Mouse (Mus musculus) limb, embryonic 15.5 days (tissue): Measurements from ENCODE around the gene Suz12. TPM values are rescaled to one million over a fixed set of nuclear protein-coding genes. Genes with fewer than 3 reads are reported as not detected.
"Not testable (repeated sequence)": the region's sequence is repeated elsewhere in the genome, so short reads cannot be mapped to it uniquely, and the experiment has no call there.

Experiments used
- ATAC-seq: fragments of 200-750 bp; cut with Nextera tagmentation; 2 replicates; pipeline ENCODE4 v1.8.0; 2017; ENCODE audit warnings: low read depth, moderate TSS enrichment; ENCODE audit not compliant: insufficient number of reproducible peaks, low FRiP score, low TSS enrichment
- H3K27ac ChIP-seq: fragments of 300-500 bp; sonication (generic); 2 replicates; pipeline ENCODE4 v1.5.1; 2015; ENCODE audit warnings: moderate library complexity, mild to moderate bottlenecking, inconsistent platforms
- H3K27me3 ChIP-seq: fragments of 300-500 bp; sonication (generic); 2 replicates; pipeline ENCODE4 v1.6.1; 2015; ENCODE audit warnings: inconsistent platforms
- H3K36me3 ChIP-seq: fragments of 300-500 bp; sonication (generic); 2 replicates; pipeline ENCODE4 v1.6.1; 2015; ENCODE audit warnings: inconsistent platforms
- H3K4me1 ChIP-seq: fragments of 300-500 bp; sonication (generic); 2 replicates; pipeline ENCODE4 v1.6.1; 2015; ENCODE audit warnings: inconsistent platforms
- H3K4me2 ChIP-seq: fragments of 300-500 bp; sonication (generic); 2 replicates; pipeline ENCODE4 v1.6.1; 2015; ENCODE audit warnings: mild to moderate bottlenecking, inconsistent platforms
- H3K4me3 ChIP-seq: fragments of 300-500 bp; sonication (generic); 2 replicates; pipeline ENCODE4 v1.5.1; 2015; ENCODE audit warnings: mild to moderate bottlenecking, inconsistent platforms
- H3K9ac ChIP-seq: fragments of 300-500 bp; sonication (generic); 2 replicates; pipeline ENCODE4 v1.6.1; 2015; ENCODE audit warnings: inconsistent platforms
- H3K9me3 ChIP-seq: fragments of 300-500 bp; sonication (generic); 2 replicates; pipeline ENCODE4 v1.6.1; 2016; ENCODE audit warnings: inconsistent platforms
- WGBS: fragments of 180-500 bp; shearing (Covaris S2); methylation state at CpG from one replicate; pipeline ENCODE4 v1.1.7; 2015; 5-methylcytosine and 5-hydroxymethylcytosine counted together
- polyA plus RNA-seq: library from polyadenylated mRNA; unstranded; fragments of >200 nt; fragmentation: Nextera tagmentation; extraction: Ambion mirVana; gene quantifications from 2 replicates; pipeline ENCODE4 v1.2.1, GENCODE M21; 2015

Gene Suz12
- polyA plus RNA-seq, 1 experiment from 2014 or later: 17.3 TPM

- Histone ChIP-seq H3K9me3 (no peaks in the 10 kb centered on the region), H3K4me3 (no peak overlapping the region), H3K4me1 (no peaks in the 10 kb centered on the region), H3K36me3 (peaks cover 69% of the 10 kb centered on the region), H3K9ac (no peak overlapping the region), H3K27ac (no peak overlapping the region), H3K4me2 (no peak overlapping the region), H3K27me3 (no peaks in the 10 kb centered on the region)
- no peak for ATAC-seq
- WGBS: 87% methylated on average over 5 of the region's 5 CpGs
These were observed 60.3 kb downstream of the Suz12 start for GRCm38 (mm10) chr11:80053171-80053570.

GRCm38 (mm10) chr11:80054659-80055058 is 61.8 kb downstream of the Suz12 start:
- no peak for ATAC-seq
- H3K36me3 ChIP-seq: peaks cover 64% of the 10 kb centered on the region

GRCm38 (mm10) chr11:80056141-80056540 is 63.2 kb downstream of the Suz12 start:
- H3K36me3 ChIP-seq: peaks cover 67% of the 10 kb centered on the region
- WGBS: 92% methylated on average over 9 of the region's 9 CpGs
- no peak for ATAC-seq

More at GRCm38 (mm10) chr11:80054659-80055058, 61.8 kb downstream of the Suz12 start:
- Histone ChIP-seq H3K4me2 (no peak overlapping the region), H3K27me3 (no peaks in the 10 kb centered on the region), H3K9me3 (no peaks in the 10 kb centered on the region), H3K27ac (no peak overlapping the region), H3K4me3 (no peak overlapping the region), H3K9ac (no peak overlapping the region), H3K4me1 (no peaks in the 10 kb centered on the region)
- 78% methylated on average over 4 of the region's 4 CpGs for WGBS

GRCm38 (mm10) chr11:80062159-80062558 is 69.3 kb downstream of the Suz12 start:
- Histone ChIP-seq H3K9me3 (no peaks in the 10 kb centered on the region), H3K4me2 (no peak overlapping the region), H3K9ac (no peak overlapping the region), H3K4me1 (no peaks in the 10 kb centered on the region), H3K36me3 (peaks cover 35% of the 10 kb centered on the region), H3K27me3 (no peaks in the 10 kb centered on the region), H3K27ac (0 out of 2 replicates have a peak overlapping the region, but pooled peaks have one; percentile 47), H3K4me3 (no peak overlapping the region)
- 71% methylated on average over 4 of the region's 4 CpGs for WGBS
- no peak for ATAC-seq

More at GRCm38 (mm10) chr11:80056141-80056540, 63.2 kb downstream of the Suz12 start:
- H3K4me3 ChIP-seq: no peak overlapping the region
- no peak overlapping the region for H3K27ac ChIP-seq
- no peaks in the 10 kb centered on the region for H3K27me3 ChIP-seq
- no peaks in the 10 kb centered on the region for H3K9me3 ChIP-seq
- no peaks in the 10 kb centered on the region for H3K4me1 ChIP-seq
- no peak overlapping the region for H3K9ac ChIP-seq
- no peak overlapping the region for H3K4me2 ChIP-seq

- not testable (repeated sequence) for H3K4me1 ChIP-seq, H3K4me2 ChIP-seq, ATAC-seq, H3K27ac ChIP-seq, H3K9ac ChIP-seq, H3K27me3 ChIP-seq, H3K9me3 ChIP-seq, H3K4me3 ChIP-seq
- WGBS: 87% methylated on average over 4 of the region's 4 CpGs
- peaks cover 13% of the 10 kb centered on the region for H3K36me3 ChIP-seq
These were observed 73.5 kb downstream of the Suz12 start for GRCm38 (mm10) chr11:80066373-80066772.

GRCm38 (mm10) chr11:80067558-80067957 is 74.7 kb downstream of the Suz12 start:
- Histone ChIP-seq H3K4me3 (no peak overlapping the region), H3K9me3 (no peaks in the 10 kb centered on the region), H3K27ac (no peak overlapping the region), H3K4me1 (0 out of 2 replicates have a peak, but pooled peaks cover 2% of the 10 kb centered on the region), H3K36me3 (0 out of 2 replicates have a peak, but pooled peaks cover 6% of the 10 kb centered on the region), H3K9ac (no peak overlapping the region), H3K27me3 (no peaks in the 10 kb centered on the region), H3K4me2 (no peak overlapping the region)
- no peak for ATAC-seq
- 78% methylated on average over 5 of the region's 5 CpGs for WGBS

GRCm38 (mm10) chr11:80069815-80070214 is 76.9 kb downstream of the Suz12 start:
- H3K4me2 ChIP-seq: no peak overlapping the region
- no peaks in the 10 kb centered on the region for H3K9me3 ChIP-seq
- no peaks in the 10 kb centered on the region for H3K27me3 ChIP-seq
- H3K27ac ChIP-seq: no peak overlapping the region
- 0 out of 2 replicates have a peak, but pooled peaks cover 2% of the 10 kb centered on the region for H3K4me1 ChIP-seq
- H3K36me3 ChIP-seq: no peaks in the 10 kb centered on the region
- no peak overlapping the region for H3K9ac ChIP-seq
- 48% methylated on average over 3 of the region's 3 CpGs for WGBS
- no peak for ATAC-seq
- no peak overlapping the region for H3K4me3 ChIP-seq

- Histone ChIP-seq H3K9ac (no peak overlapping the region), H3K36me3 (no peaks in the 10 kb centered on the region), H3K9me3 (no peaks in the 10 kb centered on the region), H3K27me3 (no peaks in the 10 kb centered on the region), H3K4me2 (no peak overlapping the region), H3K4me3 (no peak overlapping the region), H3K4me1 (0 out of 2 replicates have a peak, but pooled peaks cover 2% of the 10 kb centered on the region), H3K27ac (no peak overlapping the region)
- 95% methylated on average over 2 of the region's 2 CpGs for WGBS
- no peak for ATAC-seq
These were observed 78.1 kb downstream of the Suz12 start for GRCm38 (mm10) chr11:80071039-80071438.

- Histone ChIP-seq H3K36me3 (no peaks in the 10 kb centered on the region), H3K4me1 (0 out of 2 replicates have a peak, but pooled peaks cover 2% of the 10 kb centered on the region), H3K4me2 (no peak overlapping the region), H3K27me3 (no peaks in the 10 kb centered on the region), H3K9ac (no peak overlapping the region), H3K27ac (no peak overlapping the region), H3K4me3 (no peak overlapping the region), H3K9me3 (no peaks in the 10 kb centered on the region)
- ATAC-seq: no peak
- 87% methylated on average over 3 of the region's 3 CpGs for WGBS
These were observed 79.5 kb downstream of the Suz12 start for GRCm38 (mm10) chr11:80072365-80072764.

GRCm38 (mm10) chr11:80075608-80076277 is 82.8 kb downstream of the Suz12 start:
- no peak for ATAC-seq
- Histone ChIP-seq H3K4me1 (peaks cover 9% of the 10 kb centered on the region), H3K9me3 (no peaks in the 10 kb centered on the region), H3K27me3 (no peaks in the 10 kb centered on the region), H3K9ac (no peak overlapping the region), H3K27ac (no peak overlapping the region), H3K36me3 (no peaks in the 10 kb centered on the region), H3K4me3 (no peak overlapping the region), H3K4me2 (no peak overlapping the region)
- 93% methylated on average over 5 of the region's 5 CpGs for WGBS

- peaks cover 16% of the 10 kb centered on the region for H3K4me1 ChIP-seq
- 82% methylated on average over 14 of the region's 14 CpGs for WGBS
These were observed 85.1 kb downstream of the Suz12 start for GRCm38 (mm10) chr11:80077784-80078545.

GRCm38 (mm10) chr11:80078831-80079230 is 85.9 kb downstream of the Suz12 start:
- no peaks in the 10 kb centered on the region for H3K9me3 ChIP-seq
- no peak overlapping the region for H3K4me3 ChIP-seq
- H3K27ac ChIP-seq: no peak overlapping the region
- 19% methylated on average over 1 of the region's 1 CpGs for WGBS
- H3K9ac ChIP-seq: no peak overlapping the region
- no peaks in the 10 kb centered on the region for H3K27me3 ChIP-seq
- no peaks in the 10 kb centered on the region for H3K36me3 ChIP-seq
- H3K4me2 ChIP-seq: no peak overlapping the region
- peaks cover 16% of the 10 kb centered on the region for H3K4me1 ChIP-seq
- ATAC-seq: no peak

More at GRCm38 (mm10) chr11:80077784-80078545, 85.1 kb downstream of the Suz12 start:
- no peaks in the 10 kb centered on the region for H3K27me3 ChIP-seq
- H3K9me3 ChIP-seq: no peaks in the 10 kb centered on the region
- no peak overlapping the region for H3K27ac ChIP-seq
- no peak for ATAC-seq
- H3K4me3 ChIP-seq: no peak overlapping the region
- no peaks in the 10 kb centered on the region for H3K36me3 ChIP-seq
- no peak overlapping the region for H3K9ac ChIP-seq
- no peak overlapping the region for H3K4me2 ChIP-seq
